Mouse (Mus musculus) small intestine, adult 2 months (tissue): ENCODE measurements around the gene Nckap1l.

Experiments
- CTCF ChIP-seq: fragments of 200-500 bp; IDR thresholded peaks from 2 replicates; pipeline ENCODE4 v1.5.1; 2012; ENCODE audit warnings: low read depth, mild to moderate bottlenecking, control low read depth, inconsistent platforms, low read length, moderate library complexity, mixed read lengths; ENCODE audit not compliant: insufficient replicate concordance, insufficient read length; ENCODE audit errors: extremely low read depth
- POLR2A ChIP-seq: fragments of 200-500 bp; IDR thresholded peaks from 2 replicates; pipeline ENCODE4 v1.6.1; 2012; ENCODE audit warnings: low read depth, mild to moderate bottlenecking, control low read depth, inconsistent platforms, low read length, moderate library complexity

- TF ChIP-seq POLR2A (no peak), CTCF (no peak)
These were observed 60.0 kb downstream of the Nckap1l start for GRCm38 (mm10) chr15:103513621-103514031.
